Mouse (Mus musculus) kidney, postnatal 10 days (tissue): ENCODE results near the gene Ipp.

ENCODE experiments used
- DNase-seq: peaks from one replicate; pipeline ENCODE4 v3.0.0; 2021; ENCODE audit warnings: mixed read lengths

The Ipp gene

DNA sequence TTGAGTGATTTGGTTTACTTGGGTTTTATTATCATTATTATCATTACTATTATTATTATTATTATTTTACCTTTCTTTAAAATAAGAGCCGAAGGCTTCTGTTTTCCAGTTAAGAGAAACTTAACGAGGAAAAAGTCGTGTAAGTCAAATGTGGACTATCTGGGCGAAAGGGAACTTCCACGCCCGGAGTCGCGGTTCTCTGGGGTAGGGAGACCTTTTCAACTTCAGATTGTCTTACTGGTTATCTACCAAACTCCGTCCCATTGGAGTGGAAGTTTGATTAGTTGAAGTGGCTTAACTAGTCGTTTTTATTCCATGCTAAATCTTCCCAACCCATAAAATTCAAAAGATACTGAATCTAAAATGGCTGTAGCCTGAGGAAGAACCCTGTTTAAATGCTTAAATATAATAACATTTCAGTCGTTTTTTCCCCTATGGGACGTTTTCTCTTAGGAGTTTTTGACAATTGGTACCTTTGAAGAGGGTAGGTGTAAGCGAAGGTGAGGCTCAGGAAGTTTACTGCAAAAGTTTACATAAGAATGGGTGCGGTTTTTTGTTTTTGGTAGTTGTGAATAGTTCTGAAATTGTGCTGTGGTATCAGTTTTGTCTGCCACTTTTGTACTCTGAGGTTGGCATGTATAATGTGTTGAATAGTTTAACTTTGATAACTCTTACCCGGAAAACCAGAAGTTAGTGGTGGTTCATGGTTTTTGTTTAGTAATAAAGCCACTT is 51.0 kb downstream of the Ipp start:
- DNase-seq: no peak
